Mouse (Mus musculus): ENCODE results near the gene Wdr78. TPM values are rescaled to one million over a fixed set of nuclear protein-coding genes. Genes with fewer than 3 reads are reported as not detected.
A peak's percentile ranks its signal among the peaks of the same experiment; 100 is the strongest.

The Wdr78 gene
- 1.4 and 1.6 TPM in 2 replicates for polyA plus RNA-seq (2015; fragmentation: Nextera tagmentation; extraction: Ambion mirVana)

- Histone ChIP-seq H3K36me3 (ENCODE audit: insufficient read depth, low read length) (0 out of 2 replicates have a peak, but pooled peaks cover 3% of the 10 kb centered on the region), H3K27ac (peak within 1 kb of the TSS; percentile 94), H3K4me1 (replicated peaks; ENCODE audit: insufficient read depth, low read length) (peaks cover 7% of the 10 kb centered on the region; the same call in 1 of the 2 replicates), H3K9ac (ENCODE audit: low read depth, low read length) (peak within 1 kb of the TSS; percentile 81), H3K9me3 (replicated peaks; ENCODE audit: low read length) (no peaks in the 10 kb centered on the region), H3K27me3 (ENCODE audit: insufficient read depth, low read length) (no peaks in the 10 kb centered on the region), H3K4me2 (ENCODE audit: low read length) (peak within 1 kb of the TSS; percentile 78), H3K4me3 (replicated peaks; ENCODE audit: low read depth, low read length) (peak within 1 kb of the TSS; percentile 77)
- under 1% methylated on average over 74 of the region's 90 CpGs for WGBS
- DNase-seq (ENCODE audit: low spot score), result peak; percentile 98
- peak; percentile 15; the same call in 1 of the 2 replicates for TF ChIP-seq CTCF (IDR thresholded peaks at IDR 0.05; ENCODE audit: low read depth)
- peak; percentile 99 for ATAC-seq (replicated peaks; ENCODE audit: low FRiP score, low read depth)
These were observed at the start of gene Wdr78, which contains the start of gene Mier1 for GRCm38 (mm10) chr4:103114184-103115111. TSS of gene Wdr78 (minus strand) at chr4:103114555. TSS of gene Mier1 (plus strand) at chr4:103114390.

GRCm38 (mm10) chr4:103158781-103159180 is 44.4 kb upstream of the Wdr78 start:
- H3K27me3 ChIP-seq (ENCODE audit: insufficient read depth, low read length), result no peaks in the 10 kb centered on the region
- no peak overlapping the region for H3K9ac ChIP-seq (ENCODE audit: low read depth, low read length)
- H3K9me3 ChIP-seq (replicated peaks; ENCODE audit: low read length), result no peaks in the 10 kb centered on the region
- H3K36me3 ChIP-seq (ENCODE audit: insufficient read depth, low read length), result peaks cover 47% of the 10 kb centered on the region
- no peak overlapping the region for H3K4me2 ChIP-seq (ENCODE audit: low read length)
- no peak for TF ChIP-seq CTCF (IDR thresholded peaks at IDR 0.05; ENCODE audit: low read depth)
- H3K27ac ChIP-seq, result no peak overlapping the region
- ATAC-seq (replicated peaks; ENCODE audit: low FRiP score, low read depth) (no peak), DNase-seq (ENCODE audit: low spot score) (no peak)
- WGBS, result 93% methylated on average over 4 of the region's 4 CpGs
- H3K4me3 ChIP-seq (replicated peaks; ENCODE audit: low read depth, low read length), result no peak overlapping the region
- no peaks in the 10 kb centered on the region for H3K4me1 ChIP-seq (replicated peaks; ENCODE audit: insufficient read depth, low read length)

GRCm38 (mm10) chr4:103151946-103152345 is 37.6 kb upstream of the Wdr78 start:
- Histone ChIP-seq H3K36me3 (ENCODE audit: insufficient read depth, low read length) (peaks cover 50% of the 10 kb centered on the region), H3K4me3 (replicated peaks; ENCODE audit: low read depth, low read length) (no peak overlapping the region), H3K9me3 (replicated peaks; ENCODE audit: low read length) (no peaks in the 10 kb centered on the region), H3K27ac (no peak overlapping the region), H3K4me2 (ENCODE audit: low read length) (no peak overlapping the region), H3K27me3 (ENCODE audit: insufficient read depth, low read length) (no peaks in the 10 kb centered on the region), H3K9ac (ENCODE audit: low read depth, low read length) (no peak overlapping the region), H3K4me1 (replicated peaks; ENCODE audit: insufficient read depth, low read length) (no peaks in the 10 kb centered on the region)
- WGBS, result 71% methylated on average over 5 of the region's 5 CpGs
- no peak for ATAC-seq (replicated peaks; ENCODE audit: low FRiP score, low read depth)
- no peak for TF ChIP-seq CTCF (IDR thresholded peaks at IDR 0.05; ENCODE audit: low read depth)
- DNase-seq (ENCODE audit: low spot score), result no peak

GRCm38 (mm10) chr4:103146339-103146738 is 32.0 kb upstream of the Wdr78 start:
- no peak overlapping the region for H3K9ac ChIP-seq (ENCODE audit: low read depth, low read length)
- H3K4me1 ChIP-seq (replicated peaks; ENCODE audit: insufficient read depth, low read length), result no peaks in the 10 kb centered on the region
- 42% methylated on average over 5 of the region's 5 CpGs for WGBS
- H3K9me3 ChIP-seq (replicated peaks; ENCODE audit: low read length), result no peaks in the 10 kb centered on the region
- peaks cover 36% of the 10 kb centered on the region for H3K36me3 ChIP-seq (ENCODE audit: insufficient read depth, low read length)
- DNase-seq (ENCODE audit: low spot score) (peak; percentile 82), ATAC-seq (replicated peaks; ENCODE audit: low FRiP score, low read depth) (no peak)
- H3K4me3 ChIP-seq (replicated peaks; ENCODE audit: low read depth, low read length), result no peak overlapping the region
- peak; percentile 90 for TF ChIP-seq CTCF (IDR thresholded peaks at IDR 0.05; ENCODE audit: low read depth)
- H3K27me3 ChIP-seq (ENCODE audit: insufficient read depth, low read length), result no peaks in the 10 kb centered on the region
- H3K27ac ChIP-seq, result no peak overlapping the region
- no peak overlapping the region for H3K4me2 ChIP-seq (ENCODE audit: low read length)

GRCm38 (mm10) chr4:103136946-103137345 is 22.6 kb upstream of the Wdr78 start:
- Histone ChIP-seq H3K27me3 (ENCODE audit: insufficient read depth, low read length) (no peaks in the 10 kb centered on the region), H3K4me3 (replicated peaks; ENCODE audit: low read depth, low read length) (no peak overlapping the region), H3K9ac (ENCODE audit: low read depth, low read length) (no peak overlapping the region), H3K4me2 (ENCODE audit: low read length) (no peak overlapping the region), H3K9me3 (replicated peaks; ENCODE audit: low read length) (no peaks in the 10 kb centered on the region), H3K36me3 (ENCODE audit: insufficient read depth, low read length) (peaks cover 24% of the 10 kb centered on the region), H3K27ac (no peak overlapping the region), H3K4me1 (replicated peaks; ENCODE audit: insufficient read depth, low read length) (no peaks in the 10 kb centered on the region)
- TF ChIP-seq CTCF (IDR thresholded peaks at IDR 0.05; ENCODE audit: low read depth), result no peak
- no peak for ATAC-seq (replicated peaks; ENCODE audit: low FRiP score, low read depth)
- WGBS, result 51% methylated on average over 1 of the region's 1 CpGs
- peak; percentile 4 for DNase-seq (ENCODE audit: low spot score)

- no peak overlapping the region for H3K4me2 ChIP-seq (ENCODE audit: low read length)
- H3K27me3 ChIP-seq (ENCODE audit: insufficient read depth, low read length), result no peaks in the 10 kb centered on the region
- peaks cover 4% of the 10 kb centered on the region; the same call in 1 of the 2 replicates for H3K4me1 ChIP-seq (replicated peaks; ENCODE audit: insufficient read depth, low read length)
- H3K4me3 ChIP-seq (replicated peaks; ENCODE audit: low read depth, low read length), result no peak overlapping the region
- WGBS, result 91% methylated on average over 4 of the region's 4 CpGs
- H3K9me3 ChIP-seq (replicated peaks; ENCODE audit: low read length), result no peaks in the 10 kb centered on the region
- TF ChIP-seq CTCF (IDR thresholded peaks at IDR 0.05; ENCODE audit: low read depth), result no peak
- H3K36me3 ChIP-seq (ENCODE audit: insufficient read depth, low read length), result no peaks in the 10 kb centered on the region
- DNase-seq (ENCODE audit: low spot score) (no peak), ATAC-seq (replicated peaks; ENCODE audit: low FRiP score, low read depth) (no peak)
- no peak overlapping the region for H3K9ac ChIP-seq (ENCODE audit: low read depth, low read length)
- no peak overlapping the region for H3K27ac ChIP-seq
These were observed 12.2 kb upstream of the Wdr78 start for GRCm38 (mm10) chr4:103126533-103126932.
